Mouse (Mus musculus): ENCODE measurements around the gene AY074887.

The AY074887 gene

DNA sequence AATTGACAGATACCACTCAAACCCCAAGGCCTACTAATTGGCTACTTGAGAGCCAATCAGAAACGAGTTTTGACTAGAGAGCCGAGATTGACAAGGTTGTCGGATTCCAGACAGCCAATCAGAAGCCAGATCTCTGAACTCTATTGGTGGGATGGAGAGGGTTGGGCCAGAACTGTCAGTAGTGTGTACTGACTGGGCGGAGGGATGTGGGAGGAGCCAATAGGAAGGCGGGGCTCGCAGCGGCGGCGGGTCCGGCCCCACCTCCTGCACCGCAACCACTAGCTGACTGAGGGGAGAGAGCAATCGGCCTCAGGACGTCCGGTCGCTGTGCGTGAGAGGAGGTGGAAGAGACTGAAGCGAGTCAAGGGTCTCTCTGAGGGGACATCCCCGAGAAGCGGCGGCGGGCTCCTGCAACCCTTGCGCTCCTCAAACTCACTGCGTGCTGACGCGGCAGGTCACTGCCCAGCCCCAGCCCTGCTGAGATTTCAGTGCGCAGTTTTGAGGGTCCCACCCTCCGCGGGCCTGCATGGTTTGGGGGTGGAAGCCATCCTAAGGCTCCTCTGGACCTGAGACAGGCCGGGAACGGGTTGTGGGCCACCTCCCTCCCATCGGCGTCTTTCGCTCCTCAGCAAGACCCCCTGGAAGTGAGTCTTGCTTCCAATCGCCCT lies 33.7 kb downstream of the AY074887 start, which contains the start of gene Hykk:
Gene Hykk, plus strand, starts transcription at position 274 of the 668 bp plus-strand sequence.
- DNase-seq (ENCODE audit: low read depth, low spot score): peak; percentile 99

DNA sequence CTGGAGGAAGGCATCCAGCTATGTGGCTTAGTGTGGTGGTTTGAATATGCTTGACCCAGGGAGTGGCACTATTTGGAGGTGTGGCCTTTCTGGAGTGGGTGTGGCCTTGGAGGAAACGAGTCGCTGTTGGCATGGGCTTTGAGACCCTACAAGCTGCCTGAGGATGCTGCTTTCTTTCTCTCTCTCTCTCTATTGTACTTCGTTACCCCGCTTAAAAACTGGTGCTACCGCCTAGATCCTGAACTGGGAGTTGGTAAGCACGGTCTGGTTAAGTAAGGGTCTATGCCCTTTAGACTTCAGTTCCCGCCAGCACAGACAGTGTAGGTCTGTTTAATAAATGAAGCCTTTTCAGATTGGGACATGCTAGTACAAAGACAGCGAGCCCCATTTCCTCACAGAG lies 34.4 kb downstream of the AY074887 start:
- DNase-seq (ENCODE audit: low read depth, low spot score): peak; percentile 4

DNA sequence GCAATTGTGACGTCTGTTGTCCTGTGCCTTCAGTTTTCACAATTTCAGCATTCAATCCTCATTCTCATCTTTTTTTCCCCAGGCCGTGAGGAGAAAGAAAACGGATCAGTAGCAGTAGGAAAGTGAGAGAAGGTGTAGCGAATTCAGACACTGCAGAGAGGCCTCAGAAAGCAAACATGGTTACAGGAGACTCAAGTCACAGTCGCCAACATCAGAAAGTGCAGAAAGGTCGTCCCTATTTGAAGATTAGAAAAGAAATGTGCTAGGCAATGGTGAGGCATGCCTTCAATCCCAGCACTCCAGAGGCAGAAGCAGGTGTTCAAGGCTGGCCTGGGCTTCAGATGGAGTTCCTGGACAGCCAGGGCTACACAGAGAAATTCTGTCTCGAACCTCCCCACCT lies 35.2 kb downstream of the AY074887 start:
- no peak for DNase-seq (ENCODE audit: low read depth, low spot score)

DNA sequence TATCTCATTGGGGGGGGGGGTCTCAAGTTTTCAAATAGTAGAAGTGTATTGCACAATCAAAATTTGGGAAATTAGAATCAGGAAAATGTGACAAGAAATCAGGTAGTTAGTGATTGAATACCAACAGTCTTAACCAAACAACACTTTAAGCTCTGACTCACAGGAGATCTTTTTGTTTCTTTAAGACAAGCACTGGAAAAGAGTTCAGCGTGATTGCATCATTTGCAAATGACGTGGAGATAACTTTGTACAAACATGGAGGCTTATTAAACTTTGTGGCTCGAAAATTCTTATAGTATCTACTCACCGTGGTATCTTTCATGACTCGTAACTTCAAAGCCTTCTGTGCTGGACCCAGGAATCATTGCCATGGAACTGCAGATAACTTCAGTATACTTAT lies 41.4 kb downstream of the AY074887 start:
- no peak for DNase-seq (ENCODE audit: low read depth, low spot score)
